20 mouse cellular contexts compared by ENCODE assay signal in genomic region chr3:109578347-109578746, GRCm38 (mm10).
DNase-seq lines count a peak whose midpoint lies in the region; ATAC-seq and TF ChIP-seq lines count a peak whose summit lies in the region.
"Had no signal": no experiment of that assay in that cellular context is flagged by ENCODE, and none has a peak within 500 bp of the region (broad histone marks: within the 10 kb centered on the region; RNA-seq: fewer than 3 reads in every experiment).

No protein-coding gene starts in this region.

- peaks cover 3% of the 10 kb centered on the region; the same call in 1 of the 2 replicates for H3K4me1 ChIP-seq in embryonic facial prominence, embryonic 15.5 days
- H3K4me1 ChIP-seq in embryonic facial prominence, embryonic 10.5 days = peaks cover 9% of the 10 kb centered on the region; the same call in 1 of the 2 replicates
- no peaks in the 10 kb centered on the region for H3K4me1 ChIP-seq in stomach, embryonic 15.5 days
- H3K4me1 ChIP-seq in lung, postnatal 0 days (ENCODE audit: insufficient read depth, low read depth, low read length) = no peaks in the 10 kb centered on the region
- H3K4me1 ChIP-seq: forebrain, embryonic 10.5 days; heart, embryonic 10.5 days; hindbrain, embryonic 13.5 days had no signal

- no peak for TF ChIP-seq CTCF in lung, postnatal 0 days (IDR thresholded peaks at IDR 0.05)

- H3K4me3 ChIP-seq in embryonic facial prominence, embryonic 15.5 days (replicated peaks) = no peak overlapping the region
- no peak overlapping the region for H3K4me3 ChIP-seq in embryonic facial prominence, embryonic 10.5 days
- H3K4me3 ChIP-seq in stomach, embryonic 15.5 days (replicated peaks) = no peak overlapping the region
- no peak overlapping the region for H3K4me3 ChIP-seq in lung, postnatal 0 days (ENCODE audit: low read depth, low read length)
- H3K4me3 ChIP-seq: forebrain, embryonic 10.5 days; heart, embryonic 10.5 days; hindbrain, embryonic 13.5 days; limb, embryonic 13.5 days; myocyte had no signal

- H3K27ac ChIP-seq in embryonic facial prominence, embryonic 15.5 days (replicated peaks) = 0 out of 2 replicates have a peak overlapping the region, but pooled peaks have one; percentile 17
- no peak overlapping the region for H3K27ac ChIP-seq in embryonic facial prominence, embryonic 10.5 days (replicated peaks)
- H3K27ac ChIP-seq in stomach, embryonic 15.5 days = no peak overlapping the region
- no peak overlapping the region for H3K27ac ChIP-seq in lung, postnatal 0 days (ENCODE audit: low read length)
- H3K27ac ChIP-seq: forebrain, embryonic 10.5 days; heart, embryonic 10.5 days; hindbrain, embryonic 13.5 days; limb, embryonic 13.5 days had no signal

- no peak for DNase-seq in embryonic facial prominence, embryonic 10.5 days (ENCODE audit: low spot score)
- peak; percentile 55 for DNase-seq in kidney, adult 18-20 months
- DNase-seq in kidney, postnatal 10 days = peak; percentile 41
- no peak for DNase-seq in lung, postnatal 0 days (ENCODE audit: low spot score)
- DNase-seq in thymus, postnatal 25 days = no peak
- no peak for DNase-seq in urinary bladder, postnatal 10 days (ENCODE audit: low spot score)
- DNase-seq: adrenal gland, adult 2 months; cerebellum, adult 9-11 months; forebrain, postnatal 0 days; heart, postnatal 10 days; lung, postnatal 14 days; midbrain, embryonic 14.5 days had no signal

- 60% methylated on average over 3 of the region's 3 CpGs for WGBS in embryonic facial prominence, embryonic 15.5 days
- 62% methylated on average over 3 of the region's 3 CpGs for WGBS in embryonic facial prominence, embryonic 10.5 days
- WGBS in stomach, embryonic 15.5 days = 61% methylated on average over 3 of the region's 3 CpGs
- WGBS in lung, postnatal 0 days = 82% methylated on average over 3 of the region's 3 CpGs

- H3K9ac ChIP-seq in embryonic facial prominence, embryonic 15.5 days = no peak overlapping the region
- no peak overlapping the region for H3K9ac ChIP-seq in stomach, embryonic 15.5 days
- H3K9ac ChIP-seq in lung, postnatal 0 days (replicated peaks; ENCODE audit: low read depth) = no peak overlapping the region
- H3K9ac ChIP-seq: forebrain, postnatal 0 days; hindbrain, embryonic 13.5 days; limb, embryonic 13.5 days had no signal

- no peak for ATAC-seq in embryonic facial prominence, embryonic 15.5 days (ENCODE audit: insufficient number of reproducible peaks, low FRiP score, low TSS enrichment, low read depth)
- peak; percentile 39; the same call in 1 of the 2 replicates for ATAC-seq in stomach, embryonic 15.5 days (ENCODE audit: insufficient read depth, low FRiP score, low read depth)
- no peak for ATAC-seq in lung, postnatal 0 days
- ATAC-seq: forebrain, postnatal 0 days; inflammation-experienced regulatory T-cells, adult 6 months had no signal

- no peaks in the 10 kb centered on the region for H3K9me3 ChIP-seq in embryonic facial prominence, embryonic 15.5 days (replicated peaks)
- H3K9me3 ChIP-seq in embryonic facial prominence, embryonic 10.5 days = no peaks in the 10 kb centered on the region
- no peaks in the 10 kb centered on the region for H3K9me3 ChIP-seq in stomach, embryonic 15.5 days
- no peaks in the 10 kb centered on the region for H3K9me3 ChIP-seq in lung, postnatal 0 days (ENCODE audit: low read length)
- H3K9me3 ChIP-seq: forebrain, embryonic 10.5 days; heart, embryonic 10.5 days; hindbrain, embryonic 13.5 days; limb, embryonic 13.5 days had no signal

- TF ChIP-seq EP300 in lung, postnatal 0 days (IDR thresholded peaks at IDR 0.05) = no peak

- no peak overlapping the region for H3K4me2 ChIP-seq in embryonic facial prominence, embryonic 15.5 days (replicated peaks)
- no peak overlapping the region for H3K4me2 ChIP-seq in stomach, embryonic 15.5 days
- no peak overlapping the region for H3K4me2 ChIP-seq in lung, postnatal 0 days (replicated peaks; ENCODE audit: low read depth, low read length)
- H3K4me2 ChIP-seq: hindbrain, embryonic 13.5 days; limb, embryonic 13.5 days had no signal

- no peaks in the 10 kb centered on the region for H3K36me3 ChIP-seq in embryonic facial prominence, embryonic 15.5 days
- no peaks in the 10 kb centered on the region for H3K36me3 ChIP-seq in embryonic facial prominence, embryonic 10.5 days (replicated peaks)
- no peaks in the 10 kb centered on the region for H3K36me3 ChIP-seq in stomach, embryonic 15.5 days
- no peaks in the 10 kb centered on the region for H3K36me3 ChIP-seq in lung, postnatal 0 days (ENCODE audit: insufficient read depth, low read length)
- H3K36me3 ChIP-seq: forebrain, embryonic 10.5 days; heart, embryonic 10.5 days; hindbrain, embryonic 13.5 days; limb, embryonic 13.5 days had no signal

- no peaks in the 10 kb centered on the region for H3K27me3 ChIP-seq in embryonic facial prominence, embryonic 15.5 days
- no peaks in the 10 kb centered on the region for H3K27me3 ChIP-seq in embryonic facial prominence, embryonic 10.5 days (replicated peaks; ENCODE audit: low read depth, poor library complexity, severe bottlenecking)
- H3K27me3 ChIP-seq in stomach, embryonic 15.5 days (replicated peaks) = no peaks in the 10 kb centered on the region
- no peaks in the 10 kb centered on the region for H3K27me3 ChIP-seq in lung, postnatal 0 days (replicated peaks; ENCODE audit: insufficient read depth, low read length)
- H3K27me3 ChIP-seq: hindbrain, embryonic 13.5 days; limb, embryonic 13.5 days had no signal

Comparison
In these comparisons a context has a peak if more than half of its experiments do, and no peak if none do; other contexts are left out.
1. DNase-seq: peak in kidney, adult 18-20 months (single experiment) and kidney, postnatal 10 days (single experiment); none in embryonic facial prominence, embryonic 10.5 days (single experiment), lung, postnatal 0 days (single experiment), thymus, postnatal 25 days (single experiment) and urinary bladder, postnatal 10 days (single experiment).